Mouse (Mus musculus): Measurements from ENCODE around the gene Gm20388. TPM values are rescaled to one million over a fixed set of nuclear protein-coding genes. Genes with fewer than 3 reads are reported as not detected.

The Gm20388 gene
- polyA plus RNA-seq, 1 experiment = 28.1 TPM

- H3K9ac ChIP-seq (ENCODE audit: low read depth, poor library complexity, severe bottlenecking) = no peak overlapping the region
- H3K4me3 ChIP-seq (ENCODE audit: low read depth, low read length) = no peak overlapping the region
- H3K4me1 ChIP-seq (ENCODE audit: control insufficient read depth, insufficient read depth, low read length) = no peaks in the 10 kb centered on the region
- TF ChIP-seq POLR2A (IDR thresholded peaks at IDR 0.05; ENCODE audit: insufficient read depth, low read length) = no peak
- TF ChIP-seq CTCF (IDR thresholded peaks at IDR 0.05; ENCODE audit: low read depth, low read length) = no peak
- no peak for TF ChIP-seq EP300 (IDR thresholded peaks at IDR 0.05; ENCODE audit: insufficient read depth, low read depth, low read length)
- no peaks in the 10 kb centered on the region for H3K9me3 ChIP-seq (replicated peaks; ENCODE audit: control insufficient read depth, insufficient read depth, low read length, poor library complexity, severe bottlenecking)
- no peaks in the 10 kb centered on the region for H3K36me3 ChIP-seq (ENCODE audit: control insufficient read depth, insufficient read depth, low read length, poor library complexity, severe bottlenecking)
- H3K27me3 ChIP-seq (ENCODE audit: control insufficient read depth, insufficient read depth, low read length, poor library complexity, severe bottlenecking) = no peaks in the 10 kb centered on the region
- no peak overlapping the region for H3K27ac ChIP-seq (ENCODE audit: insufficient read depth, low read length)
Observed at GRCm38 (mm10) chr8:122140411-122140810, 2229.8 kb downstream of the Gm20388 start.

- no peaks in the 10 kb centered on the region for H3K9me3 ChIP-seq (replicated peaks; ENCODE audit: control insufficient read depth, insufficient read depth, low read length, poor library complexity, severe bottlenecking)
- H3K36me3 ChIP-seq (ENCODE audit: control insufficient read depth, insufficient read depth, low read length, poor library complexity, severe bottlenecking) = no peaks in the 10 kb centered on the region
- H3K4me1 ChIP-seq (ENCODE audit: control insufficient read depth, insufficient read depth, low read length) = no peaks in the 10 kb centered on the region
- no peaks in the 10 kb centered on the region for H3K27me3 ChIP-seq (ENCODE audit: control insufficient read depth, insufficient read depth, low read length, poor library complexity, severe bottlenecking)
- TF ChIP-seq CTCF (IDR thresholded peaks at IDR 0.05; ENCODE audit: low read depth, low read length) = no peak
- TF ChIP-seq EP300 (IDR thresholded peaks at IDR 0.05; ENCODE audit: insufficient read depth, low read depth, low read length) = no peak
- no peak for TF ChIP-seq POLR2A (IDR thresholded peaks at IDR 0.05; ENCODE audit: insufficient read depth, low read length)
- no peak overlapping the region for H3K9ac ChIP-seq (ENCODE audit: low read depth, poor library complexity, severe bottlenecking)
- no peak overlapping the region for H3K27ac ChIP-seq (ENCODE audit: insufficient read depth, low read length)
- H3K4me3 ChIP-seq (ENCODE audit: low read depth, low read length) = no peak overlapping the region
Observed at GRCm38 (mm10) chr8:122142428-122142827, 2231.8 kb downstream of the Gm20388 start.

GRCm38 (mm10) chr8:122143231-122143630 is 2232.6 kb downstream of the Gm20388 start:
- no peaks in the 10 kb centered on the region for H3K36me3 ChIP-seq (ENCODE audit: control insufficient read depth, insufficient read depth, low read length, poor library complexity, severe bottlenecking)
- no peaks in the 10 kb centered on the region for H3K4me1 ChIP-seq (ENCODE audit: control insufficient read depth, insufficient read depth, low read length)
- H3K27ac ChIP-seq (ENCODE audit: insufficient read depth, low read length) = no peak overlapping the region
- no peak for TF ChIP-seq EP300 (IDR thresholded peaks at IDR 0.05; ENCODE audit: insufficient read depth, low read depth, low read length)
- no peak for TF ChIP-seq CTCF (IDR thresholded peaks at IDR 0.05; ENCODE audit: low read depth, low read length)
- no peak for TF ChIP-seq POLR2A (IDR thresholded peaks at IDR 0.05; ENCODE audit: insufficient read depth, low read length)
- no peak overlapping the region for H3K4me3 ChIP-seq (ENCODE audit: low read depth, low read length)
- no peak overlapping the region for H3K9ac ChIP-seq (ENCODE audit: low read depth, poor library complexity, severe bottlenecking)
- H3K9me3 ChIP-seq (replicated peaks; ENCODE audit: control insufficient read depth, insufficient read depth, low read length, poor library complexity, severe bottlenecking) = no peaks in the 10 kb centered on the region
- H3K27me3 ChIP-seq (ENCODE audit: control insufficient read depth, insufficient read depth, low read length, poor library complexity, severe bottlenecking) = no peaks in the 10 kb centered on the region

- H3K4me3 ChIP-seq (ENCODE audit: low read depth, low read length) = no peak overlapping the region
- no peaks in the 10 kb centered on the region for H3K4me1 ChIP-seq (ENCODE audit: control insufficient read depth, insufficient read depth, low read length)
- TF ChIP-seq EP300 (IDR thresholded peaks at IDR 0.05; ENCODE audit: insufficient read depth, low read depth, low read length) = no peak
- TF ChIP-seq POLR2A (IDR thresholded peaks at IDR 0.05; ENCODE audit: insufficient read depth, low read length) = no peak
- no peak for TF ChIP-seq CTCF (IDR thresholded peaks at IDR 0.05; ENCODE audit: low read depth, low read length)
- H3K9ac ChIP-seq (ENCODE audit: low read depth, poor library complexity, severe bottlenecking) = no peak overlapping the region
- no peaks in the 10 kb centered on the region for H3K36me3 ChIP-seq (ENCODE audit: control insufficient read depth, insufficient read depth, low read length, poor library complexity, severe bottlenecking)
- H3K27ac ChIP-seq (ENCODE audit: insufficient read depth, low read length) = no peak overlapping the region
- no peaks in the 10 kb centered on the region for H3K27me3 ChIP-seq (ENCODE audit: control insufficient read depth, insufficient read depth, low read length, poor library complexity, severe bottlenecking)
- no peaks in the 10 kb centered on the region for H3K9me3 ChIP-seq (replicated peaks; ENCODE audit: control insufficient read depth, insufficient read depth, low read length, poor library complexity, severe bottlenecking)
Observed at GRCm38 (mm10) chr8:122144729-122145311, 2234.2 kb downstream of the Gm20388 start.

- Histone ChIP-seq H3K36me3 (ENCODE audit: control insufficient read depth, insufficient read depth, low read length, poor library complexity, severe bottlenecking) (no peaks in the 10 kb centered on the region), H3K27ac (ENCODE audit: insufficient read depth, low read length) (no peak overlapping the region), H3K4me3 (ENCODE audit: low read depth, low read length) (no peak overlapping the region), H3K9ac (ENCODE audit: low read depth, poor library complexity, severe bottlenecking) (no peak overlapping the region), H3K27me3 (ENCODE audit: control insufficient read depth, insufficient read depth, low read length, poor library complexity, severe bottlenecking) (no peaks in the 10 kb centered on the region), H3K9me3 (replicated peaks; ENCODE audit: control insufficient read depth, insufficient read depth, low read length, poor library complexity, severe bottlenecking) (no peaks in the 10 kb centered on the region), H3K4me1 (ENCODE audit: control insufficient read depth, insufficient read depth, low read length) (no peaks in the 10 kb centered on the region)
- no peak for TF ChIP-seq POLR2A (IDR thresholded peaks at IDR 0.05; ENCODE audit: insufficient read depth, low read length)
- no peak for TF ChIP-seq CTCF (IDR thresholded peaks at IDR 0.05; ENCODE audit: low read depth, low read length)
- no peak for TF ChIP-seq EP300 (IDR thresholded peaks at IDR 0.05; ENCODE audit: insufficient read depth, low read depth, low read length)
Observed at GRCm38 (mm10) chr8:122149045-122149444, 2238.4 kb downstream of the Gm20388 start.

GRCm38 (mm10) chr8:122149606-122150005 is 2239.0 kb downstream of the Gm20388 start:
- Histone ChIP-seq H3K9me3 (replicated peaks; ENCODE audit: control insufficient read depth, insufficient read depth, low read length, poor library complexity, severe bottlenecking) (no peaks in the 10 kb centered on the region), H3K27me3 (ENCODE audit: control insufficient read depth, insufficient read depth, low read length, poor library complexity, severe bottlenecking) (no peaks in the 10 kb centered on the region), H3K27ac (ENCODE audit: insufficient read depth, low read length) (no peak overlapping the region), H3K36me3 (ENCODE audit: control insufficient read depth, insufficient read depth, low read length, poor library complexity, severe bottlenecking) (no peaks in the 10 kb centered on the region), H3K4me3 (ENCODE audit: low read depth, low read length) (no peak overlapping the region), H3K4me1 (ENCODE audit: control insufficient read depth, insufficient read depth, low read length) (no peaks in the 10 kb centered on the region), H3K9ac (ENCODE audit: low read depth, poor library complexity, severe bottlenecking) (no peak overlapping the region)
- TF ChIP-seq POLR2A (IDR thresholded peaks at IDR 0.05; ENCODE audit: insufficient read depth, low read length) (no peak), EP300 (IDR thresholded peaks at IDR 0.05; ENCODE audit: insufficient read depth, low read depth, low read length) (no peak), CTCF (IDR thresholded peaks at IDR 0.05; ENCODE audit: low read depth, low read length) (no peak)

Measured in ES-Bruce4 (cell line).